Mouse (Mus musculus) MEL (cell line): ENCODE measurements around the gene Dcdc2b. TPM values are rescaled to one million over a fixed set of nuclear protein-coding genes. Genes with fewer than 3 reads are reported as not detected.

ENCODE experiments used
- DNase-seq: peaks from one replicate; pipeline ENCODE4 v3.0.0; 2011; ENCODE audit warnings: low read depth, low spot score
- H3K27ac ChIP-seq: 2 replicates; pipeline ENCODE4 v1.5.1; 2012; ENCODE audit warnings: low read depth, mild to moderate bottlenecking, control low read depth, low read length, moderate library complexity; ENCODE audit not compliant: control insufficient read depth
- H3K27me3 ChIP-seq, 2 experiments: fragments of 150-350 bp in 1 of 2; sonication (generic) in 1 of 2; 2 replicates each; pipeline ENCODE4 v1.6.1; 2012; ENCODE audit warnings: low read length in 2 of 2, mild to moderate bottlenecking in 2 of 2, improper control_type of control experiment in 1 of 2, moderate library complexity in 1 of 2; ENCODE audit not compliant: insufficient read depth in 2 of 2, control insufficient read depth in 1 of 2
- H3K36me3 ChIP-seq, 2 experiments: 2 replicates each; pipeline ENCODE4 v1.6.1; 2012 to 2014; ENCODE audit warnings: low read length in 2 of 2, improper control_type of control experiment in 1 of 2, inconsistent platforms in 1 of 2, mild to moderate bottlenecking in 1 of 2; ENCODE audit not compliant: insufficient read depth in 2 of 2, control insufficient read depth in 1 of 2
- H3K4me1 ChIP-seq, 2 experiments: fragments of 150-350 bp in 1 of 2; sonication (generic) in 1 of 2; 2 replicates each; pipeline ENCODE4 v1.6.1; 2012; ENCODE audit warnings: low read length in 2 of 2, improper control_type of control experiment in 1 of 2, mild to moderate bottlenecking in 1 of 2; ENCODE audit not compliant: insufficient read depth in 2 of 2, control insufficient read depth in 1 of 2
- H3K4me3 ChIP-seq, 2 experiments: fragments of 150-350 bp in 1 of 2; sonication (generic) in 1 of 2; 2 replicates each; pipeline ENCODE4 v1.5.1; 2012; ENCODE audit warnings: low read depth in 2 of 2, low read length in 2 of 2, mild to moderate bottlenecking in 2 of 2, moderate library complexity in 2 of 2, control low read depth in 1 of 2, improper control_type of control experiment in 1 of 2; ENCODE audit not compliant: control insufficient read depth in 1 of 2, insufficient read depth in 1 of 2
- H3K79me2 ChIP-seq: 2 replicates; pipeline ENCODE4 v1.6.1; 2012; ENCODE audit warnings: mild to moderate bottlenecking, low read length, moderate library complexity; ENCODE audit not compliant: control insufficient read depth, poor library complexity, insufficient read depth
- H3K9ac ChIP-seq: 2 replicates; pipeline ENCODE4 v1.6.1; 2012; ENCODE audit warnings: low read depth, mild to moderate bottlenecking, control low read depth, low read length, moderate library complexity; ENCODE audit not compliant: control insufficient read depth, poor library complexity, severe bottlenecking
- H3K9me3 ChIP-seq: fragments of 150-350 bp; sonication (generic); replicated peaks from 2 replicates; pipeline ENCODE4 v1.6.1; 2012; ENCODE audit warnings: mild to moderate bottlenecking, low read length, improper control_type of control experiment, moderate library complexity; ENCODE audit not compliant: insufficient read depth
- BHLHE40 ChIP-seq: IDR thresholded peaks from 2 replicates; pipeline ENCODE4 v1.6.1; 2012; ENCODE audit warnings: low read depth, mild to moderate bottlenecking, inconsistent platforms, low read length, improper control_type of control experiment, borderline replicate concordance
- CHD1 ChIP-seq: IDR thresholded peaks from 2 replicates; pipeline ENCODE4 v1.6.1; 2012; ENCODE audit warnings: low read depth, mild to moderate bottlenecking, inconsistent platforms, low read length, improper control_type of control experiment
- CHD2 ChIP-seq: IDR thresholded peaks from 2 replicates; pipeline ENCODE4 v1.6.1; 2011; ENCODE audit warnings: low read length, improper control_type of control experiment
- CTCF ChIP-seq, 3 experiments: IDR thresholded peaks in 2 of 3; conservative IDR thresholded peaks in 1 of 3; 2 replicates each; pipeline ENCODE4 v1.5.1; 2011 to 2012; ENCODE audit warnings: low read length in 3 of 3, low read depth in 2 of 3, mild to moderate bottlenecking in 2 of 3, improper control_type of control experiment in 1 of 3, inconsistent platforms in 1 of 3, mixed read lengths in 1 of 3, moderate library complexity in 1 of 3; ENCODE audit not compliant: control insufficient read depth in 1 of 3, insufficient read depth in 1 of 3, poor library complexity in 1 of 3, severe bottlenecking in 1 of 3
- ELF1 ChIP-seq: IDR thresholded peaks from 2 replicates; pipeline ENCODE4 v1.6.1; 2014; ENCODE audit warnings: low read depth, mild to moderate bottlenecking, inconsistent platforms, low read length, improper control_type of control experiment, moderate library complexity
- ETS1 ChIP-seq: IDR thresholded peaks from 2 replicates; pipeline ENCODE4 v1.6.1; 2012; ENCODE audit warnings: low read depth, mild to moderate bottlenecking, inconsistent platforms, low read length, improper control_type of control experiment, moderate library complexity
- GABPA ChIP-seq: IDR thresholded peaks from 2 replicates; pipeline ENCODE4 v1.6.1; 2012; ENCODE audit warnings: low read depth, mild to moderate bottlenecking, inconsistent platforms, low read length, improper control_type of control experiment, moderate library complexity
- GATA1 ChIP-seq: IDR thresholded peaks from 2 replicates; pipeline ENCODE4 v1.6.1; 2011; ENCODE audit warnings: low read depth, low read length, improper control_type of control experiment
- KAT2A ChIP-seq: conservative IDR thresholded peaks from 2 replicates; pipeline ENCODE4 v1.6.1; 2012; ENCODE audit warnings: low read depth, low read length, improper control_type of control experiment, inconsistent platforms
- MEF2A ChIP-seq: IDR thresholded peaks from 2 replicates; pipeline ENCODE4 v1.6.1; 2014; ENCODE audit warnings: low read depth, mild to moderate bottlenecking, inconsistent platforms, low read length, improper control_type of control experiment; ENCODE audit not compliant: poor library complexity, insufficient replicate concordance, severe bottlenecking; ENCODE audit errors: extremely low read depth
- MYB ChIP-seq: IDR thresholded peaks from 2 replicates; pipeline ENCODE4 v1.6.1; 2011; ENCODE audit warnings: mild to moderate bottlenecking, low read depth, low read length, improper control_type of control experiment
- NELFE ChIP-seq: IDR thresholded peaks from 2 replicates; pipeline ENCODE4 v1.6.1; 2011; ENCODE audit warnings: low read depth, low read length, improper control_type of control experiment
- NRF1 ChIP-seq: IDR thresholded peaks from 2 replicates; pipeline ENCODE4 v1.6.1; 2014; ENCODE audit warnings: low read depth, mild to moderate bottlenecking, inconsistent platforms, low read length, improper control_type of control experiment, moderate library complexity; ENCODE audit not compliant: poor library complexity, insufficient read depth, severe bottlenecking
- POLR2A ChIP-seq, 2 experiments: IDR thresholded peaks; 2 replicates each; pipeline ENCODE4 v1.6.1; 2011 to 2012; ENCODE audit warnings: low read length in 2 of 2, mild to moderate bottlenecking in 2 of 2, control low read depth in 1 of 2, improper control_type of control experiment in 1 of 2, low read depth in 1 of 2, moderate library complexity in 1 of 2; ENCODE audit not compliant: control insufficient read depth in 1 of 2, insufficient read depth in 1 of 2, poor library complexity in 1 of 2
- SIN3A ChIP-seq: IDR thresholded peaks from 2 replicates; pipeline ENCODE4 v1.6.1; 2012; ENCODE audit warnings: low read length, improper control_type of control experiment, inconsistent platforms
- TAL1 ChIP-seq: IDR thresholded peaks from 2 replicates; pipeline ENCODE4 v1.6.1; 2012; ENCODE audit warnings: mild to moderate bottlenecking, inconsistent platforms, low read length, moderate library complexity, mixed read lengths
- TBP ChIP-seq: IDR thresholded peaks from 2 replicates; pipeline ENCODE4 v1.8.0; 2011; ENCODE audit warnings: low read depth, low read length, improper control_type of control experiment
- TCF12 ChIP-seq: IDR thresholded peaks from 2 replicates; pipeline ENCODE4 v1.6.1; 2014; ENCODE audit warnings: low read depth, mild to moderate bottlenecking, inconsistent platforms, low read length, improper control_type of control experiment, moderate library complexity
- UBTF ChIP-seq: IDR thresholded peaks from 2 replicates; pipeline ENCODE4 v1.6.1; 2012; ENCODE audit warnings: low read depth, mild to moderate bottlenecking, inconsistent platforms, low read length, improper control_type of control experiment, moderate library complexity, borderline replicate concordance; ENCODE audit not compliant: insufficient read depth
- ZNF384 ChIP-seq: IDR thresholded peaks from 2 replicates; pipeline ENCODE4 v1.6.1; 2012; ENCODE audit warnings: low read depth, mild to moderate bottlenecking, inconsistent platforms, low read length, improper control_type of control experiment
- polyA plus RNA-seq, 2 experiments: library from polyadenylated mRNA; stranded (reverse) in 1 of 2; unstranded in 1 of 2; fragments of >175 nt in 1 of 2; fragments of >200 nt in 1 of 2; gene quantifications; 2 replicates each; pipeline versions ENCODE4 v1.2.1 to v1.2.4; 2012; ENCODE audit warnings: low replicate concordance in 2 of 2, low read depth in 1 of 2; ENCODE audit not compliant: insufficient read length in 2 of 2, insufficient read depth in 1 of 2, missing spikeins in 1 of 2
- total RNA-seq: library from RNA; depleted of rRNA; stranded (reverse); fragments of 300-350 nt; gene quantifications from 2 replicates; pipeline ENCODE4 v1.2.3, GENCODE M21; 2012

The Dcdc2b gene
- total and polyA plus RNA-seq, 3 experiments, result 1.3 TPM; not detected in 2

GRCm38 (mm10) chr4:129622120-129622802 lies 8.2 kb upstream of the Dcdc2b start:
- Histone ChIP-seq H3K27me3 (no peaks in the 10 kb centered on the region), H3K36me3 (peaks cover 0 to 9% of the 10 kb centered on the region in 2 experiments; a peak in 3 of 4 replicates), H3K9ac (peak overlapping the region; percentile 77; the same call in 1 of the 2 replicates), H3K4me3 (no peak overlapping the region), H3K9me3 (no peaks in the 10 kb centered on the region), H3K4me1 (peaks cover 3 to 17% of the 10 kb centered on the region in 2 experiments; a peak in 3 of 4 replicates), H3K27ac (no peak overlapping the region), H3K79me2 (peaks cover 4% of the 10 kb centered on the region; the same call in 1 of the 2 replicates)
- TF ChIP-seq TCF12, result no peak
- TF ChIP-seq CTCF (IDR thresholded peaks at IDR 0.05 in 2 of 3, conservative IDR thresholded peaks at IDR 0.05 in 1 of 3; ENCODE audit: control insufficient read depth in 1 of 3, insufficient read depth in 1 of 3, low read depth in 2 of 3, low read length in 3 of 3, poor library complexity in 1 of 3, severe bottlenecking in 1 of 3), result no peak
- DNase-seq, result no peak

GRCm38 (mm10) chr4:129621283-129621841 lies 7.3 kb upstream of the Dcdc2b start:
- H3K9ac ChIP-seq, result no peak overlapping the region
- TF ChIP-seq KAT2A (no peak), MEF2A (no peak), GABPA (no peak), GATA1 (no peak), TAL1 (no peak), NELFE (no peak), CHD1 (no peak), ZNF384 (no peak), SIN3A (no peak), TBP (no peak), ETS1 (no peak), TCF12 (no peak), UBTF (no peak), NRF1 (no peak), CHD2 (no peak), POLR2A (IDR thresholded peaks at IDR 0.05; ENCODE audit: control insufficient read depth in 1 of 2, insufficient read depth in 1 of 2, low read depth in 1 of 2, low read length in 2 of 2, poor library complexity in 1 of 2) (no peak), MYB (no peak), ELF1 (no peak), BHLHE40 (no peak)
- H3K36me3 ChIP-seq, result peaks cover 0 to 7% of the 10 kb centered on the region in 2 experiments; a peak in 3 of 4 replicates
- no peaks in the 10 kb centered on the region for H3K27me3 ChIP-seq
- H3K79me2 ChIP-seq, result peaks cover 4% of the 10 kb centered on the region; the same call in 1 of the 2 replicates
- no peak overlapping the region for H3K4me3 ChIP-seq
- no peaks in the 10 kb centered on the region for H3K9me3 ChIP-seq
- DNase-seq, result no peak
- H3K4me1 ChIP-seq, result peaks cover 3 to 17% of the 10 kb centered on the region in 2 experiments; a peak in 3 of 4 replicates
- H3K27ac ChIP-seq, result no peak overlapping the region
